Mouse (Mus musculus): ENCODE data around the gene Nhsl1. TPM values are rescaled to one million over a fixed set of nuclear protein-coding genes. Genes with fewer than 3 reads are reported as not detected.

Gene Nhsl1
- polyA plus RNA-seq, 1 experiment from 2014 or later: 9.3 TPM

DNA sequence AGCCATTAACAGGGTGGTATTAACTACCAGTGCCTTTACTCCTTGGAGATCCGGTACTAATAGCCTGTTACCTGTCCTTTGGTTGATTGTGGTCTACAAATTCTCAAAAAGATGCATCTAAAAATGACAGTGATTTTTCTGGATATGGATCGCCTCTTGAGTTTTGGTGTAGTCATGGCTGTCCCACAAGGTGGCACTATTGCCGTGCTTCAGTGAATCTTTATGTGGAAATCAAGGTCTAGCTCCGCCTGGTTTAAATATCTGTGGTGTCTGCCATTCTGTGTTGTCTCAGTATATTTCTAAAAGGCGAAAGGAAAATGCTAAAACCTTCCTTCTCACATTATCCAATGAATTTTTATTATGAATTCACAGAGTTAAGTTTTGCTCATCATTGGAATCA, 72.8 kb downstream of the Nhsl1 start:
- Histone ChIP-seq H3K4me3 (ENCODE audit: low read length) (no peak overlapping the region), H3K9me3 (ENCODE audit: low read length) (no peaks in the 10 kb centered on the region), H3K9ac (replicated peaks; ENCODE audit: low read length) (no peak overlapping the region), H3K27me3 (ENCODE audit: insufficient read depth, low read length) (no peaks in the 10 kb centered on the region), H3K36me3 (ENCODE audit: insufficient read depth, low read length) (no peaks in the 10 kb centered on the region), H3K4me2 (replicated peaks; ENCODE audit: low read depth, low read length) (no peak overlapping the region), H3K27ac (ENCODE audit: low read length) (no peak overlapping the region), H3K4me1 (ENCODE audit: insufficient read depth, low read length) (peaks cover 11% of the 10 kb centered on the region)
- no peak for ATAC-seq (ENCODE audit: low FRiP score, low TSS enrichment)
- 45% methylated on average over 5 of the region's 5 CpGs for WGBS

DNA sequence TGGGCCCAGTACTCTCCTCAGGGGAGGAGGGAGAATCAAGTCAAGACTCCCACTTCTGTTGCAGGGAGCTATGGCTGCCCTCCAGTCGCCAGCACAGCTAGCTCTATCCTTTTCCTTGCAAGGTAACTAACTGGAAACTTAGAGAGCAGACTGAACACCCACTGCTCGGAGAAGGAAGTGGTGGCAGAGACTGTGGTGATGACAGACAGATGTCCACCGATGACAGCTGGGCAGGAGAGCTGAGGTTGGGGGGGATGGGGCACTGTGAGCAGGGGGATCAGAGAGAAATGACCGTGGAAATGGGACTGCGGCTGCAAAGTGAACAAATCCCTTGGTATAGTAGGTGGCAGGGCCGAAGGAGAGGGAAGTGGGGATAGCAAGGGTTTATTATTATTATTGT, 73.5 kb downstream of the Nhsl1 start:
- Histone ChIP-seq H3K27ac (ENCODE audit: low read length) (no peak overlapping the region), H3K4me1 (ENCODE audit: insufficient read depth, low read length) (peaks cover 11% of the 10 kb centered on the region), H3K9me3 (ENCODE audit: low read length) (no peaks in the 10 kb centered on the region), H3K27me3 (ENCODE audit: insufficient read depth, low read length) (no peaks in the 10 kb centered on the region), H3K4me2 (replicated peaks; ENCODE audit: low read depth, low read length) (no peak overlapping the region), H3K4me3 (ENCODE audit: low read length) (no peak overlapping the region), H3K36me3 (ENCODE audit: insufficient read depth, low read length) (no peaks in the 10 kb centered on the region), H3K9ac (replicated peaks; ENCODE audit: low read length) (no peak overlapping the region)
- 81% methylated on average over 6 of the region's 6 CpGs for WGBS
- no peak for ATAC-seq (ENCODE audit: low FRiP score, low TSS enrichment)

DNA sequence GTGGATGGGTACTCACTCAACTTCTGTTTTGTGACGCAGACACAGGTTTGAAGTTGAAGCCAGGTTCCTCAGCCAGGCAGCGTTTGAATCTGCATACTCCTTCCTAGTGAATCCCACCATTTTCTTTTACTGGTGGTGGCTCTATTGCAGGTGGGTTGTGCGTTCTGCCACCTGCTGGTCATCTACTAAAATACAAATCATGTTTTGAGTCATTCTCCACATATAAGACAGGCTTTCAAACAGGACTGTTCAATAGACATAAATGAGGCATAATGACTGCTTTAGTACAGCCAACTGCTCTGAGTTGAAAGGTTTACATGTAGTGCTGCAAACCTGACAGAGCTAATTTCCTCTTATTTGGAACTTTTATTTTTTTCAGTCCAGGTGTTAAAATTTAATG, 75.0 kb downstream of the Nhsl1 start:
- WGBS: 54% methylated on average over 3 of the region's 3 CpGs
- Histone ChIP-seq H3K4me2 (replicated peaks; ENCODE audit: low read depth, low read length) (no peak overlapping the region), H3K36me3 (ENCODE audit: insufficient read depth, low read length) (no peaks in the 10 kb centered on the region), H3K4me3 (ENCODE audit: low read length) (no peak overlapping the region), H3K27me3 (ENCODE audit: insufficient read depth, low read length) (no peaks in the 10 kb centered on the region), H3K9ac (replicated peaks; ENCODE audit: low read length) (no peak overlapping the region), H3K27ac (ENCODE audit: low read length) (no peak overlapping the region), H3K9me3 (ENCODE audit: low read length) (no peaks in the 10 kb centered on the region), H3K4me1 (ENCODE audit: insufficient read depth, low read length) (peaks cover 10% of the 10 kb centered on the region)
- ATAC-seq (ENCODE audit: low FRiP score, low TSS enrichment): no peak

DNA sequence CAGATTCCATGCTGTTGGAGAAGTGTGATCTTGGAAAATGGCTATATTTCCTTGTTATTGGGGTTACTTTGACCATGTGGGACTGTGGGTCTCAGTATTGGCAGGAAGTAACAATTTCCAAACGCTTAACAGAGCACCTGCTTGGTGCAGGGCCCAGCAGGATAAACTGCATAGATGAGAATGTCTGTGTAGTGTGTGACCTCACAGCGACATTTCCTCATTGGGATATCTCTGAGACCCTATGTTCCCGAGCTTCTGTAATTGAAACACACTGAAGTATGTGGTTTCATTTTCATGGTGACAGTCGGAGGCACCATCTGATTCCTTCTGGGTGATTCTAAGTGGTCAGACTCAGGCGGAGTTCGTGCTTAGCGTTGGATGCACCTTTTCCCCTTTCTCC, 75.5 kb downstream of the Nhsl1 start:
- Histone ChIP-seq H3K36me3 (ENCODE audit: insufficient read depth, low read length) (no peaks in the 10 kb centered on the region), H3K4me2 (replicated peaks; ENCODE audit: low read depth, low read length) (no peak overlapping the region), H3K4me3 (ENCODE audit: low read length) (no peak overlapping the region), H3K27ac (ENCODE audit: low read length) (no peak overlapping the region), H3K9ac (replicated peaks; ENCODE audit: low read length) (no peak overlapping the region), H3K9me3 (ENCODE audit: low read length) (no peaks in the 10 kb centered on the region), H3K27me3 (ENCODE audit: insufficient read depth, low read length) (no peaks in the 10 kb centered on the region), H3K4me1 (ENCODE audit: insufficient read depth, low read length) (peaks cover 6% of the 10 kb centered on the region; the same call in 1 of the 2 replicates)
- WGBS: 80% methylated on average over 7 of the region's 7 CpGs
- no peak for ATAC-seq (ENCODE audit: low FRiP score, low TSS enrichment)

DNA sequence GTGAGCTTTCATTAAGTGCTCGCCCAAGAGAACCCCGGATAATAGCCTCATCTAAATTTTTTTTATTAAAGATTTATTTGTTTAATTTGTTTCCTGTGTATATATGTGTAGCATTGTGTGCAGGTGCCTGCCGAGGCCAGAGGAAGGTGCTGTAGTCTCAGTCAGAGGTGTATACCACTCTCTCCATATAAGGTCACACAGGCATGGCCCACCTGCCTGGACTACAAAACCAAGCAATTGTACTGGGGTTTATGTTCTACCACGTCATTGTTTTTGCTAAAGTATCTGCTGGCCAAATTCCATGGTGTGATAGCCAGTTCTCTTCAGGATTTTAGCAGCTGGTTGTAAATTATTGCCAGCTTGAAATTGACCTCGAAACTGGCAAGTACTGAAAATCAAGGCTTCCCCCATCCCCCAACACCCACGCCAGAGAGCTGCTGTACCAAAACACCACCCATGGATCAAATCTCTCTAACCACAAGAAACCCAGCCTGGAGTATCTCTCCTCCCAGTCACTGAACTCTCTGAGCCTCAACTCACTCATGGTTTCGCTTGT, 81.4 kb downstream of the Nhsl1 start:
- Histone ChIP-seq H3K27ac (ENCODE audit: low read length) (peak overlapping the region; percentile 18; the same call in 1 of the 2 replicates), H3K4me2 (replicated peaks; ENCODE audit: low read depth, low read length) (no peak overlapping the region), H3K9me3 (ENCODE audit: low read length) (no peaks in the 10 kb centered on the region), H3K4me3 (ENCODE audit: low read length) (no peak overlapping the region), H3K9ac (replicated peaks; ENCODE audit: low read length) (no peak overlapping the region), H3K4me1 (ENCODE audit: insufficient read depth, low read length) (no peaks in the 10 kb centered on the region), H3K36me3 (ENCODE audit: insufficient read depth, low read length) (no peaks in the 10 kb centered on the region), H3K27me3 (ENCODE audit: insufficient read depth, low read length) (no peaks in the 10 kb centered on the region)
- 47% methylated on average over 7 of the region's 7 CpGs for WGBS
- ATAC-seq (ENCODE audit: low FRiP score, low TSS enrichment): peak; percentile 66

DNA sequence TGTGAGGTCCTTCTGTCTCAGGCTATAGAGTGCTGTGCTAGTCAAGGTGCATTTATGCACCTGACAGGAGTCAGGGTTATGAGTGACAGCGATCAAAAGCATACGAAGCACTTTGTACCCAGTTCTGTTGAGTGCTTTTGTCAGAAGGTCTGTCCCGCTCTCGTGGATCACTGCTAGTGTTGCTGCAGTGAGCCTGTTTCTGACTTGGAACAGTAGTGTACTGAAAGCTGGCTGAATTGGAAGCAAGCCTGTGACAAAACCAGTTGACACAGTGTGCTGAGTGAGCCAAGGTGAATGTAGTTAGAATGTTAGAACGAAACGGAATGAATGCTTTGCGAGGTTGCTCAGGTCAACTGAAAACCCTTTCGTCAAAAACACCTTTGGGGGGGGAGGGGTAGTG, 82.2 kb downstream of the Nhsl1 start:
- no peaks in the 10 kb centered on the region for H3K4me1 ChIP-seq (ENCODE audit: insufficient read depth, low read length)
- no peak overlapping the region for H3K4me2 ChIP-seq (replicated peaks; ENCODE audit: low read depth, low read length)
- no peaks in the 10 kb centered on the region for H3K27me3 ChIP-seq (ENCODE audit: insufficient read depth, low read length)
- H3K4me3 ChIP-seq (ENCODE audit: low read length): no peak overlapping the region
- no peaks in the 10 kb centered on the region for H3K9me3 ChIP-seq (ENCODE audit: low read length)
- 74% methylated on average over 8 of the region's 8 CpGs for WGBS
- ATAC-seq (ENCODE audit: low FRiP score, low TSS enrichment): no peak
- H3K9ac ChIP-seq (replicated peaks; ENCODE audit: low read length): no peak overlapping the region
- no peaks in the 10 kb centered on the region for H3K36me3 ChIP-seq (ENCODE audit: insufficient read depth, low read length)
- H3K27ac ChIP-seq (ENCODE audit: low read length): 0 out of 2 replicates have a peak overlapping the region, but pooled peaks have one; percentile 6

DNA sequence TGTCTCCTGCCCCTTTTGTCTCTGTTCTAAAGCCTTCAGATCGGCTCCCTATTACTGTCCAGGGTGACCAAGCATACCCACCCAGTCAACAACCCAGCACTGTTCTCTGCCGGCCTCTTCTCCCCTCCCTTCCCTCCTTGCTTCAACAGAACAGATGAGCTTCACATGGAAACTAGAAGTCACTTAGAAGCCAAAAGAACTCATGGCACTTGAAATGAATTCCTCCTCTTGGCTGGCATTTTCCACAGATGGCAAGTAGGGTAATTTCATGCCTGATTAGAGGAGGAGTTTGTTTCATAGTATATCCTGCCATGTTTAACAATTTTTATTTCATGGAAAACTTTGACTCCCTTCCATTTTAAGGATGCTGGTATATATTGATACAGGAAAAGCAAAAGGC, 85.2 kb downstream of the Nhsl1 start:
- no peaks in the 10 kb centered on the region for H3K27me3 ChIP-seq (ENCODE audit: insufficient read depth, low read length)
- H3K4me2 ChIP-seq (replicated peaks; ENCODE audit: low read depth, low read length): no peak overlapping the region
- H3K9ac ChIP-seq (replicated peaks; ENCODE audit: low read length): no peak overlapping the region
- no peaks in the 10 kb centered on the region for H3K9me3 ChIP-seq (ENCODE audit: low read length)
- ATAC-seq (ENCODE audit: low FRiP score, low TSS enrichment): no peak
- no peak overlapping the region for H3K4me3 ChIP-seq (ENCODE audit: low read length)
- H3K27ac ChIP-seq (ENCODE audit: low read length): no peak overlapping the region
- H3K36me3 ChIP-seq (ENCODE audit: insufficient read depth, low read length): no peaks in the 10 kb centered on the region
- WGBS: 41% methylated on average over 2 of the region's 2 CpGs
- H3K4me1 ChIP-seq (ENCODE audit: insufficient read depth, low read length): peaks cover 21% of the 10 kb centered on the region

DNA sequence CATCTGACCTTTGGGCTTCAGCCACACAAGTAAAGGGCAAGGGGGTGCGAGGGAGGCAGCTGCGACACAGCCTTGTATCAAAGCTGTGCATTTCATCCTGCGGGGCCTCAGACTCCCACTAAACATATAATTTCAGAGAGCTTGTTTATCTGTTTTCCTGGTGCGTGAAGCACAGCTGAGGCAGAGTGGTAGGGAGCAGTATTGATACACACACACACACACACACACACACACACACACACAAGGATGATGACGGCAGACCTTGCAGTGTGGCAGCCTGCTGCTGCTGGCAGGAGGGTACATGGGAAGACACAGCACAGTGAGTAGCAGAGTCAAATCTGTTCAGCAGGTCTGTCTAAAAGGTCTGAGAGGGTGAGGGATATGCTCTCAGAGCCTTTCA, 85.9 kb downstream of the Nhsl1 start:
- Histone ChIP-seq H3K9ac (replicated peaks; ENCODE audit: low read length) (no peak overlapping the region), H3K9me3 (ENCODE audit: low read length) (no peaks in the 10 kb centered on the region), H3K36me3 (ENCODE audit: insufficient read depth, low read length) (no peaks in the 10 kb centered on the region), H3K27me3 (ENCODE audit: insufficient read depth, low read length) (no peaks in the 10 kb centered on the region), H3K27ac (ENCODE audit: low read length) (no peak overlapping the region), H3K4me1 (ENCODE audit: insufficient read depth, low read length) (peaks cover 28% of the 10 kb centered on the region), H3K4me3 (ENCODE audit: low read length) (no peak overlapping the region), H3K4me2 (replicated peaks; ENCODE audit: low read depth, low read length) (no peak overlapping the region)
- no peak for ATAC-seq (ENCODE audit: low FRiP score, low TSS enrichment)
- WGBS: 53% methylated on average over 5 of the region's 5 CpGs

DNA sequence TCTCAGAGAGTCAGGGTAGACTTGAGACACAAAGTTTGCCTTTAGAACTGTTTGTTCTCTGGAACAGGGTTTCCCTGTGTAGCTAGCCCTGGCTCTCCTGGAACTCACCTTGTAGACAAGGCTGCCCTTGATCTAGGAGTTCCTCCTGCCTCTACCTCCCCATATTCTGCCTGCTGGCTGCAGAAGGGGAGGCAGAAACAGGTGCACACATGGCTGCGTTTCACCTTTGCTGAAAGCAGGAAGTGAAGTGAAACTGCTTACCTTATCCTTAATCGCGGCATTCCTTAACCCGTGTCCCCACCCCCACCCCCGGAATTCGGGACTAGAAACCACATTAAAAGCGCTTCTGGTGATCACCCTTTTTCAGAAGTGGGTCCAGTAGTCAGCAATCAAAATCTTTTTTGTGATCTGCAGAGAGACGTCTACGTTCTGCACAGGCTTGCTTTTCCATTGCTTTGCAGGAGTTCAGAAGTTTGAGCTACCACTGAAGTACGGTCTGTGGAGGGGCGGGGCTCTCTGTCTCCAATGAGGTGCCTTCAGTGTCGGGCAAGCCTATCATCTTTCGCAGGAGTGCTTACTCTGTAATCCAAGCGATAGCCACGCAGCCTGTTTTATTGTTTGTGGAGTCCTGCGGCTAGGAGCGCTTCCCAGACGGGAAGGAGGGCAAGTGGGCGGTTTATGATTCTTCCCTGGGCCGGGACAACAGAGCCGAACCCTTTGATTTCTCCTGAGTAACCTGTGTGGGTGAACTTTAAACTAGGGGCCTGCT, 88.5 kb downstream of the Nhsl1 start:
- peak overlapping the region; percentile 61 for H3K4me3 ChIP-seq (ENCODE audit: low read length)
- peak; percentile 96 for ATAC-seq (ENCODE audit: low FRiP score, low TSS enrichment)
- no peaks in the 10 kb centered on the region for H3K36me3 ChIP-seq (ENCODE audit: insufficient read depth, low read length)
- WGBS: 0% methylated on average over 21 of the region's 21 CpGs
- peak overlapping the region; percentile 76 for H3K9ac ChIP-seq (replicated peaks; ENCODE audit: low read length)
- peak overlapping the region; percentile 92 for H3K4me2 ChIP-seq (replicated peaks; ENCODE audit: low read depth, low read length)
- peak overlapping the region; percentile 85 for H3K27ac ChIP-seq (ENCODE audit: low read length)
- H3K9me3 ChIP-seq (ENCODE audit: low read length): no peaks in the 10 kb centered on the region
- peaks cover 44% of the 10 kb centered on the region for H3K4me1 ChIP-seq (ENCODE audit: insufficient read depth, low read length)
- H3K27me3 ChIP-seq (ENCODE audit: insufficient read depth, low read length): no peaks in the 10 kb centered on the region

DNA sequence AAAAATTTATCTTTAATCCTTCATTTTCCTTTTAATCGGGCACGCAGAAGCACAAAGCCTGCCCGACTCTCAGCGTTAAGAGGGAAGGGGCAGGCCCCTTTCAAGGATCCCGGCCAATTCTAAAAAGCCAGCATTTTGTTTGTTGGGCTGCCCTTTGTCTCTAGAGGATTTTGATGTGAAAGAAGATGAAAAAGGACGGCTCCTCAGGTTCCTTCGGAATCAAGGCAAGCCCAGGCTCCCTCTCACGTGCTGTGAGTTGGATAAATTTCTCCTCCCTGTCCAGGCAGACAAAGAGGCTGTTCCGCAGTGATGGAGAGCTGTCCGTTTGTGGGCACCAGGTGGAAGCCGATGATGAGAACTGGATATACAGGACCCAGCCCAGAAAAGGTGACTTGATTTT, 89.3 kb downstream of the Nhsl1 start:
- 6% methylated on average over 11 of the region's 11 CpGs for WGBS
- H3K27ac ChIP-seq (ENCODE audit: low read length): peak overlapping the region; percentile 85; the same call in 1 of the 2 replicates
- peak overlapping the region; percentile 61 for H3K4me3 ChIP-seq (ENCODE audit: low read length)
- H3K27me3 ChIP-seq (ENCODE audit: insufficient read depth, low read length): no peaks in the 10 kb centered on the region
- ATAC-seq (ENCODE audit: low FRiP score, low TSS enrichment): no peak
- peak overlapping the region; percentile 92 for H3K4me2 ChIP-seq (replicated peaks; ENCODE audit: low read depth, low read length)
- H3K9ac ChIP-seq (replicated peaks; ENCODE audit: low read length): peak overlapping the region; percentile 76
- H3K4me1 ChIP-seq (ENCODE audit: insufficient read depth, low read length): peaks cover 44% of the 10 kb centered on the region
- no peaks in the 10 kb centered on the region for H3K36me3 ChIP-seq (ENCODE audit: insufficient read depth, low read length)
- H3K9me3 ChIP-seq (ENCODE audit: low read length): no peaks in the 10 kb centered on the region
